Mouse (Mus musculus): ENCODE measurements around the gene Dek. TPM values are rescaled to one million over a fixed set of nuclear protein-coding genes. Genes with fewer than 3 reads are reported as not detected.

Gene Dek
- polyA plus RNA-seq, 2 experiments, result 167 to 330 TPM

DNA sequence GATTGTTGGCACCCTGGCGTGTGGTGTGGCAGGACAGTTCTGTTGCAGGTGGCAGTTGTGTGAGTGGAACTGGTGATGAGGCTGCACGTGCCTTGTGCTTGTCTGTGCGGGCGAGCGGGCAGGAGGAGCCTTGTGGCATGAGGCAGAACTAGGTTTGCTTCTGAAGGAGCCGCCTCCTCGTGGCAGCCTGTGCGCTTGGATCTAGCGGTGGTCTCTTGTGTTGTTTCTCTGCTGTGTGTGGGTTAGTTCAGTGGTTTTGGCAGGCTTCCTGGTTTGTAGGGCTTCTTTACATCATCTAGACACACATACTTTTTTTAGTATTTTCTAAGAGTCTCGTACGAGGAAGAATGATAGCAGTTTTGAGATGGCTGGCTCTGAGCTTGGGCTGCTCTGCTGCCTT, 49.9 kb downstream of the Dek start:
- Histone ChIP-seq H3K27ac (no peak overlapping the region), H3K9ac (replicated peaks) (no peak overlapping the region), H3K4me3 (ENCODE audit: insufficient read depth in 1 of 2, low read depth in 2 of 2, low read length in 2 of 2) (no peak overlapping the region), H3K4me1 (replicated peaks; ENCODE audit: control insufficient read depth in 2 of 2, insufficient read depth in 2 of 2, low read length in 1 of 2) (no peaks in the 10 kb centered on the region), H3K4me2 (ENCODE audit: low read depth) (no peak overlapping the region), H3K36me3 (replicated peaks; ENCODE audit: control insufficient read depth, insufficient read depth, low read depth) (no peaks in the 10 kb centered on the region), H3K9me3 (ENCODE audit: control insufficient read depth, low read length) (no peaks in the 10 kb centered on the region), H3K27me3 (ENCODE audit: control insufficient read depth, insufficient read depth, low read length) (no peaks in the 10 kb centered on the region)
- 66% methylated on average over 11 of the region's 11 CpGs for WGBS (ENCODE audit: insufficient replicate concordance)
- ATAC-seq (ENCODE audit: insufficient read depth), result no peak
- DNase-seq (ENCODE audit: low read depth in 3 of 3, low spot score in 3 of 3), result no peak
- TF ChIP-seq CTCF (IDR thresholded peaks at IDR 0.05; ENCODE audit: low read depth), result no peak

DNA sequence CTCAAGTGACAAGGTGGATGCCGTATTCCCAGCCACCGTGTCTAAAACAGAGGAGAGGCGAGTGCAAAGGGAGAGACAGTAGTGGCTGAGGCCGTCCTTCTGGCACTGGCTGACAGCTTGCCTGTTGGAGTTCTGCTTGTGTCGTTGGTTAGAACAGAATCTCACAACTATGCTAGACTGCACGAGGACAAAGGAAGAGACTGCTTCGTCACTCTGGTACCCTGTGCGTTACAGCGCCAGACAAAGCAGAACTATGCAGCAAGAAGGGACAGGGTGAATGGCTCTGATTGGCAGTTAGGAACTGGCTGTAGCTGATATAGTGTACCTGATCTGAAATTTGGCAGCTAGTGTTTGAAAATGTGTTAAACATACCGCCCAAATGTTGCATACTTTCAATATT, 52.0 kb downstream of the Dek start:
- Histone ChIP-seq H3K36me3 (replicated peaks; ENCODE audit: control insufficient read depth, insufficient read depth, low read depth) (no peaks in the 10 kb centered on the region), H3K4me2 (ENCODE audit: low read depth) (no peak overlapping the region), H3K4me1 (replicated peaks; ENCODE audit: control insufficient read depth in 2 of 2, insufficient read depth in 2 of 2, low read length in 1 of 2) (no peaks in the 10 kb centered on the region), H3K4me3 (ENCODE audit: insufficient read depth in 1 of 2, low read depth in 2 of 2, low read length in 2 of 2) (no peak overlapping the region), H3K27ac (no peak overlapping the region), H3K9ac (replicated peaks) (no peak overlapping the region), H3K27me3 (ENCODE audit: control insufficient read depth, insufficient read depth, low read length) (no peaks in the 10 kb centered on the region), H3K9me3 (ENCODE audit: control insufficient read depth, low read length) (no peaks in the 10 kb centered on the region)
- 72% methylated on average over 10 of the region's 10 CpGs for WGBS (ENCODE audit: insufficient replicate concordance)
- TF ChIP-seq CTCF (IDR thresholded peaks at IDR 0.05; ENCODE audit: low read depth) (no peak), EP300 (IDR thresholded peaks at IDR 0.05; ENCODE audit: low read depth) (no peak)
- no peak for ATAC-seq (ENCODE audit: insufficient read depth)
- no peak for DNase-seq (ENCODE audit: low read depth in 3 of 3, low spot score in 3 of 3)

DNA sequence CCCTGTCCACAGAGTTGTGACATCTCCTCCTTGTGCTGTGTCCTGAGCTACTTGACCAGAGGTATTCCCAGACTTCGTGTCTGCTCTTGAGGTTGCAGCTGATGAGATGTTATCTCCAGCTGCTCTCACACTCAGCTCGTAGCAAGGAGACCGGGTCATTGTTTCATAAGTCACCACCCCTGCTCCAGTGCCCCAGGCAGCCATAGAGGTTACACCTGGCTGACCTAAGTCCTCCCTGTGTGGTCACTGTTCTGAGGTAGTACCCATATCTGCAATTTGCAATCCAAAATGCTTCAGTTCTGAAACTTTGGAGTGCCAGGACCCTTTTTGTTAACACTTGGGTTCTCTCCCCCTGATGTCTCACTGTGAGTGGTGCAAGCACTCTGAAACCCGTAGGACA, 56.0 kb downstream of the Dek start:
- Histone ChIP-seq H3K27ac (no peak overlapping the region), H3K9ac (replicated peaks) (no peak overlapping the region), H3K36me3 (replicated peaks; ENCODE audit: control insufficient read depth, insufficient read depth, low read depth) (no peaks in the 10 kb centered on the region), H3K27me3 (ENCODE audit: control insufficient read depth, insufficient read depth, low read length) (no peaks in the 10 kb centered on the region), H3K9me3 (ENCODE audit: control insufficient read depth, low read length) (no peaks in the 10 kb centered on the region), H3K4me2 (ENCODE audit: low read depth) (no peak overlapping the region), H3K4me3 (ENCODE audit: insufficient read depth in 1 of 2, low read depth in 2 of 2, low read length in 2 of 2) (no peak overlapping the region), H3K4me1 (replicated peaks; ENCODE audit: control insufficient read depth in 2 of 2, insufficient read depth in 2 of 2, low read length in 1 of 2) (no peaks in the 10 kb centered on the region)
- 58% methylated on average over 4 of the region's 4 CpGs for WGBS (ENCODE audit: insufficient replicate concordance)
- no peak for ATAC-seq (ENCODE audit: insufficient read depth)
- no peak for DNase-seq (ENCODE audit: low read depth in 3 of 3, low spot score in 3 of 3)
- no peak for TF ChIP-seq EP300 (IDR thresholded peaks at IDR 0.05; ENCODE audit: low read depth)

DNA sequence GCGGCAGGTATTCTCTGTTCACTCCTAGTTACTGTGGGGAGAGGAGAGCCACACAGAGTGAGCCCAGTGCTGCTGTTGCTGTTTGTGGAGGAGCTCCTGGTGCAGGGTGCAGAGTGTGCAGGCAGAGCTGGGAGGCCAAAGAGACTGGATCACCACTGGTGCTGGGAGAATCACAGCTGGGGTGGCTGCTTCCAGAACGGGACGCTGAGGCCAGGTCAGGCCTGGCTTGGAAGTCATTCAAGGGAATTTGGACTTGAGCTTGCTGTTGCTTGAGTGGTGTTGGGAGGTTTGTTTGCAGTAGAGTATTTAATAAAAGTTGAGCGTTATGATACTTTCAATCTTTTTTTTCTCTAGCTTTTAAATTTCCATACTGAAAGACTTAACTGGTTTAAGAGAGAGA, 58.0 kb downstream of the Dek start:
- no peaks in the 10 kb centered on the region for H3K36me3 ChIP-seq (replicated peaks; ENCODE audit: control insufficient read depth, insufficient read depth, low read depth)
- DNase-seq (ENCODE audit: low read depth in 3 of 3, low spot score in 3 of 3) (no peak), ATAC-seq (ENCODE audit: insufficient read depth) (no peak)
- no peak overlapping the region for H3K27ac ChIP-seq
- no peaks in the 10 kb centered on the region for H3K4me1 ChIP-seq (replicated peaks; ENCODE audit: control insufficient read depth in 2 of 2, insufficient read depth in 2 of 2, low read length in 1 of 2)
- H3K4me3 ChIP-seq (ENCODE audit: insufficient read depth in 1 of 2, low read depth in 2 of 2, low read length in 2 of 2), result no peak overlapping the region
- H3K9me3 ChIP-seq (ENCODE audit: control insufficient read depth, low read length), result no peaks in the 10 kb centered on the region
- 79% methylated on average over 4 of the region's 4 CpGs for WGBS (ENCODE audit: insufficient replicate concordance)
- H3K4me2 ChIP-seq (ENCODE audit: low read depth), result no peak overlapping the region
- TF ChIP-seq EP300 (IDR thresholded peaks at IDR 0.05; ENCODE audit: low read depth) (no peak), CTCF (IDR thresholded peaks at IDR 0.05; ENCODE audit: low read depth) (no peak)
- no peaks in the 10 kb centered on the region; the same call in 1 of the 2 replicates for H3K27me3 ChIP-seq (ENCODE audit: control insufficient read depth, insufficient read depth, low read length)
- H3K9ac ChIP-seq (replicated peaks), result no peak overlapping the region

DNA sequence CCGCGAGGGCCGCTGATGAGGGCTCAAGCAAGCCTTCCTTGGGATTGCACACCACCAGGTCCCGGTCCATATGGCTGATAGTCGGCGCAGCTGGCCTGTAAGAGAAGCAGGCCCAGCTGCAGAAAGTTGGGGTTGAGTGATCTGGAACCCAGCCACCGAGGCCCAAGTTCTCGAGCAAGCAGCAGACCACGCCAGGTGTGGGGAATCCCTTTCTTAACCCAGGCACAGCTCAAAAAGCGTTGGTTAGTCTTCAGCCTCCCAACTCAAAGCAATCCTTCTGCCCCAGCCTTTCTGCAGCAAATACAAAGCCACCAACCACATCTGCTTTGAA, 61.4 kb downstream of the Dek start, which contains the start of gene Tpmt:
Gene Tpmt (minus strand): TSS at position 121 of the 331 bp plus-strand sequence.
- H3K9me3 ChIP-seq (ENCODE audit: control insufficient read depth, low read length), result no peaks in the 10 kb centered on the region
- no peaks in the 10 kb centered on the region; the same call in 1 of the 2 replicates for H3K27me3 ChIP-seq (ENCODE audit: control insufficient read depth, insufficient read depth, low read length)
- TF ChIP-seq CTCF (IDR thresholded peaks at IDR 0.05; ENCODE audit: low read depth) (no peak), EP300 (IDR thresholded peaks at IDR 0.05; ENCODE audit: low read depth) (no peak)
- H3K36me3 ChIP-seq (replicated peaks; ENCODE audit: control insufficient read depth, insufficient read depth, low read depth), result no peaks in the 10 kb centered on the region
- H3K9ac ChIP-seq (replicated peaks), result peak within 1 kb of the TSS; percentile 20
- DNase-seq (ENCODE audit: low read depth in 3 of 3, low spot score in 3 of 3) (no peak), ATAC-seq (ENCODE audit: insufficient read depth) (no peak)
- H3K4me2 ChIP-seq (ENCODE audit: low read depth), result peak within 1 kb of the TSS; percentile 70
- H3K4me3 ChIP-seq (ENCODE audit: insufficient read depth in 1 of 2, low read depth in 2 of 2, low read length in 2 of 2), result peak within 1 kb of the TSS; percentile 58 to 72
- peaks cover 0 to 8% of the 10 kb centered on the region in 2 experiments; a peak in 2 of 4 replicates for H3K4me1 ChIP-seq (replicated peaks; ENCODE audit: control insufficient read depth in 2 of 2, insufficient read depth in 2 of 2, low read length in 1 of 2)
- 28% methylated on average over 10 of the region's 10 CpGs for WGBS (ENCODE audit: insufficient replicate concordance)
- H3K27ac ChIP-seq, result no peak within 1 kb of the TSS
